Mouse (Mus musculus) gonadal fat pad, adult 2 months (tissue): ENCODE measurements around the gene Prr15l. TPM values are rescaled to one million over a fixed set of nuclear protein-coding genes. Genes with fewer than 3 reads are reported as not detected.

Source experiments
- DNase-seq: peaks from one replicate; pipeline ENCODE4 v3.0.0-alpha.2; 2012; ENCODE audit warnings: low read depth
- polyA plus RNA-seq: library from polyadenylated mRNA; depleted of rRNA; stranded (reverse); fragments of >200 nt; gene quantifications from 2 replicates; pipeline ENCODE4 v1.2.3, GENCODE M21; 2012

Gene Prr15l
- polyA plus RNA-seq, 1 experiment: 20.2 TPM

GRCm38 (mm10) chr11:96947849-96948248 is 19.9 kb downstream of the Prr15l start:
- no peak for DNase-seq

- DNase-seq: no peak
These were observed 22.9 kb downstream of the Prr15l start for GRCm38 (mm10) chr11:96950767-96951166.

DNA sequence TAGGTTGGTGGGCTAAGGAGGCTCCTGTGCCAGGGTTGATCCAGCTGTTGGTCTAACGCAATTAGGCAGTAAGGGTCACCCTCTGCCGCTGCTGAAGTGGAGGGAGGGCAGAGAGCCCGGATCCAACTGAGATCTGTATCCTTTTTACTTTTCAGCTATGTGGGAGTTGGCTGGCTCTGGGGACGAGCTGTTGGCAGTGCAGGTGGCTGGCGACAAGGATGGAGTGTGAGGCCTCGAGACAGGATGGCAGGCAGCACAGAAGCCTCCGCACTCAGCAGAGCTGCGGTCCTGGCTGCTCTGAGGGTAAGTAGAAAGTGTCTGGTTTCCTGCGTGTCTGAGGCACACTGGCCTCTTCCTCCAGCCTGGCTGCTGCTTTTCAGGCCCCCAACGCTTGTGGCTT is 24.5 kb downstream of the Prr15l start:
- DNase-seq: no peak

DNA sequence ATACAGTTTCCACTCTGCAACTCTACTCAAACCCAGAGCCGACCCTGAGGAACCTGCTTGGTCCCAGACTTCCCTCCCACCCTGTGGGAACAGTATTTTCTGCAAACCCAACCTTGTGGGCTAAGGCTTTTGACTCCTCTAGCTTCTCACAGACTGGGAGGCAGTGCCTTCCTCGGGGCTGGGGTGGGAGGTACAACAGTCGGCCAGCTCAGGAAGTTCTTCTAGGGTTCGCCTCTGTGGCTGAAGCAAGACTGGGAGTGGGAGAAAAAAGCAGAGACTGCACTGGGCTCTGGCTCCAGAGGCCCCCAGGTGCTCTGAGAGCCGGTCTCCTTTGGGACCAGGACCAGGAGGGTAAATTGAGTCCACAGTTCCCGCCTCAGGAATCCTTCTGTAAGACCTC is 25.0 kb downstream of the Prr15l start:
- no peak for DNase-seq

- DNase-seq: no peak
These were observed 27.2 kb downstream of the Prr15l start for GRCm38 (mm10) chr11:96955094-96955493.

DNA sequence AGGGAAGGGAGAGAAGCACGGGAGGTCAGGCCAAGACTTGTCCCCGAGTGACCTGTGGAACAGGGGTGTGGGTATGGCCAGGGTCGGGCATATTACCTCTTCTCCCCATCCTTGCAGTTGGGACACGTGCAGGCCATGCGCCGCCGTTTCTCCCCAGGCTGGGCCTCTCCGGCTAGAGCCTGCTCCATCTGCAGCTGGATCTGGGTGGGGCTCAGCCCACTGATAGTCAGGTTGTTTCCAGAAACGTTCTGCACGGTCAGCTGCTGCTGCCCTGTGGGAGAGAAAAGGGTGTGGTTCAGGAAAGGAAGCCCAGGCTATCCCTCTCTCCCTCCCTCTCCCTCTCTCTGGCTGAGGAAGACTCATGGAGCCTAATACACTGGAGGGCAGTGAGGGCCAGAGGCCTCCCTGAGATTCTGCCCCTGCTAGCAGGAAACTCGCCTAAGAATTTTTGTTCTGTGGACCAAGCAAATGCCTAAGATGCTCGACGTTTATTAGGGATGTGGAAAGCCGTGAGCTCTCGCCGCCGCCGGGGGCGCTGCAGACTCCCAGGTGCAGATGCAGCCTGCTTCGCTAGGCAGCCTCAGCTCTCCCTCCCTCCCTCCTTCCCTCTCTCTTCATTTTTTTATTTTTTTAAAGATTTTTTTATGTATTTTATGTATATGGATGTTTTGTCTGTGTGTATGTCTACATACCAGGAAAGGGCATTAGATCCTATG is 28.3 kb downstream of the Prr15l start:
- DNase-seq: no peak

GRCm38 (mm10) chr11:96957061-96957805 is 29.3 kb downstream of the Prr15l start:
- DNase-seq: no peak

- DNase-seq: no peak
These were observed 35.7 kb downstream of the Prr15l start for GRCm38 (mm10) chr11:96963580-96963979.

DNA sequence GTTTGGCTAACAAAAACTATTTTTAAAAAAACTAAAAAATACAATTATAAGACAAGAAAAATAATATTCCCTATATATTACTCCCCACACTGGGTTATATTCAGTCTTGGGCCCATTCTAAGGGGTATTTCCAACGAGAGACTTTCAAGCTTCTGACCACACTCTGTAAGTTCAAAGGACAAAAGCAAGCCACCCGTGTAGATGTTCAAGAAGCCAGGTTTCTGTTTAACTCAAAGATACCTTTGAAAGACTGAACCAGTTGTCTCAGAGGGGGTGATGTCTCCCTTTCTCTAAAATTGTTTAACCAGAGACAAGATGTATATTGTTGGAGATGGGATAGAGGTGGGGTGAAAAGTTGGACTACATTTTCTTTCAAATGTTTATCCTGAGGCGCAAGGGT is 38.3 kb downstream of the Prr15l start:
- no peak for DNase-seq

GRCm38 (mm10) chr11:96966914-96967543 is 39.1 kb downstream of the Prr15l start:
- DNase-seq: no peak

- DNase-seq: no peak
These were observed 39.8 kb downstream of the Prr15l start for GRCm38 (mm10) chr11:96967544-96968269.

DNA sequence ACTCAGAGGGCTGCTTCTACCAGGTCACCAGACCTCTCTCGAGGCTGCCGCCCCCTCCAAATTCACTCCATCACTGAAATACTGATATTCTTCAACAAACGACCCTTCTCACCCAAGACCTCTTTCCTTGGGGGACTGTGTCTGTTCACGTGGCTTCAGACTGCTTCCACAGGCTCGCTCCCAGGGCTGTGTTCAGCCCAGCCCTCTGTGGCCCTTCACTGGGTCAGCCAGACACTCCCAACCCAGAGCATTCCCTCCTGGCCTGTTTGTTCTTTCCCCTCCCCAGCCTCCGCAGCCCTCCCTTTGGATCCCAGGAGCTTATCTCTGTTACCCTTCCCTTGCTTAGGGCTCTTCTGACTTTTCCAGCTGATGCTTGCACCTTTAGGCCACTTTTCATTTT is 40.6 kb downstream of the Prr15l start:
- no peak for DNase-seq

- DNase-seq: no peak
These were observed 41.4 kb downstream of the Prr15l start for GRCm38 (mm10) chr11:96969280-96969722.

- DNase-seq: no peak
These were observed 41.8 kb downstream of the Prr15l start for GRCm38 (mm10) chr11:96969746-96970145.

DNA sequence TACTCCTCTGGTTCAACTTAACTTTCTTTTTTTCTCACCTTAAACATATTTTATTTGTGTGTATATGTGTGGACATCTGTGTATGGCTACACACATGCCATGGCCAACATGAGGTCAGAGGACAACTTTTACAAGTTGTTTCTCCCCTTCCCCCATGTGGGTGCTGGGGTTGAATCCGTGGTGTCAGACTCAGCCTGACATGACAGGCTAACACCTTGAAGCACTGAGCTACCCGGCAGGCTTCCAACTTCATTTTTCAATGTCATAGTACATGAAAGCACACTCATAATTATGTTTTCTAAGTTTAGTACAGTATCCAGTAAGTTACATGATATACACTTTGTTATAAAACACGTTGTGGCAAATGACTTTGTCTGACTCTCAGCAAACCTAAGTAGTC is 42.4 kb downstream of the Prr15l start:
- no peak for DNase-seq

DNA sequence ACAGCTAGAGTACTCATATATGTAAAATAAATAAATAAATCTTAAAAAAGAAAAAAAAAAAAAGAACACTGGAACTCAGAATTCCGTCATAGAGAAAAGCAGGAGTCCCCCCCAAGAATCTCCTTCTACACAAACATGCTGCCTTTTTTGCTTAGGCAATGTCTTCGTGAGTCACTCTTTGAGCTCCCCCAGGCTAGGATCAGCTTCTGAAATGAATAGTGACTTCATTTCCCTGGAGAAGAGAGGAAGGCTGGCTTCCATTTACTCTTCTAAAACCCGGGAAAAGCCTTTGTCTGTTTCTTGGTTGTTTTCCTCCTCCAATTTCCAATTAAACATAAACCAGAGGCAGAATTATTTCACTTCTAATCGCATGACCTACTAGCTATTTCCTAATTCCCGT is 45.0 kb downstream of the Prr15l start:
- DNase-seq: no peak

DNA sequence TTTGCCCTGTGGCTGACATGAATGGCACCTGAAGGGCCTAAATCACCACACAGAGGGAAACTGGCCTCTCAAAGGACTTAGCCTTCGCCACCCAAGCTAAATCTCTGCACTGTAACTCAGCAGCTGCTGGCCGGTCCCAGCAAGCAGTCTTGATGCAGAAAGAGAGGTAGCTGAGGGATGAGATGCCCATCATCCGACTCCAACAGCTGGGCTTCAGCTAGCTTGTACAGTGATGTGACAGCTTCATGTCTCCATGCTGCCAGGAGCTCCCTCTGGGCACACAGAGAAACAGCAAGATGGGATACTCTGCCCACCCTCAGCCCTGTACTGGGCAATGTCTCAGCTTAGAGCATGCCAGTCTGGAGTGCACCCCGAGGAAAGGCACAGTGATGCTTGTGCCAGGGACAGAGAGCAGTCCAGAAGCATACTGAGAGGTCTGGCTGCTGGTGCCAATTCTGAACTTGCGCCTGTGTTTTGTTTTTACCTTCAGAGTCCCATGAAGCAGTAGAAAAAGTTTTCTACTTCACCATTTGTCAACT is 45.6 kb downstream of the Prr15l start:
- no peak for DNase-seq

DNA sequence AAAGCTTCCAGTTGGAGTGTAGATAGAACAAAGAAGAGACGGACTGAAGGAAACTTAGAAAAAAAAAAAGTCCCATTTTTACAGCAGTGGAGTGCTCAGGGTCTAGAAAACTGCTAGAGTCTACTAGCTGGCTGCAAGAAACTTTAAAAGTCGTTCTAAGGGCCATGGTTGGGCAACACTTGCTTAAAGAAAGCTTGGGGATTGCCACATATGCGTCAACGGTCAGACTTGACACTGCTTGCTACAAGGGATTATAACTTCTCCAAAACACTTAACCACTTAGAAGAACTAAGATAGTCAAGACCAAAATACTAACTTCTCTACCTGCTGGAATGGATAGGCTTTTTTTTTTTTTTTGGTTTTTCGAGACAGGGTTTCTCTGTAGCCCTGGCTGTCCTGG is 46.9 kb downstream of the Prr15l start:
- DNase-seq: peak; percentile 84

DNA sequence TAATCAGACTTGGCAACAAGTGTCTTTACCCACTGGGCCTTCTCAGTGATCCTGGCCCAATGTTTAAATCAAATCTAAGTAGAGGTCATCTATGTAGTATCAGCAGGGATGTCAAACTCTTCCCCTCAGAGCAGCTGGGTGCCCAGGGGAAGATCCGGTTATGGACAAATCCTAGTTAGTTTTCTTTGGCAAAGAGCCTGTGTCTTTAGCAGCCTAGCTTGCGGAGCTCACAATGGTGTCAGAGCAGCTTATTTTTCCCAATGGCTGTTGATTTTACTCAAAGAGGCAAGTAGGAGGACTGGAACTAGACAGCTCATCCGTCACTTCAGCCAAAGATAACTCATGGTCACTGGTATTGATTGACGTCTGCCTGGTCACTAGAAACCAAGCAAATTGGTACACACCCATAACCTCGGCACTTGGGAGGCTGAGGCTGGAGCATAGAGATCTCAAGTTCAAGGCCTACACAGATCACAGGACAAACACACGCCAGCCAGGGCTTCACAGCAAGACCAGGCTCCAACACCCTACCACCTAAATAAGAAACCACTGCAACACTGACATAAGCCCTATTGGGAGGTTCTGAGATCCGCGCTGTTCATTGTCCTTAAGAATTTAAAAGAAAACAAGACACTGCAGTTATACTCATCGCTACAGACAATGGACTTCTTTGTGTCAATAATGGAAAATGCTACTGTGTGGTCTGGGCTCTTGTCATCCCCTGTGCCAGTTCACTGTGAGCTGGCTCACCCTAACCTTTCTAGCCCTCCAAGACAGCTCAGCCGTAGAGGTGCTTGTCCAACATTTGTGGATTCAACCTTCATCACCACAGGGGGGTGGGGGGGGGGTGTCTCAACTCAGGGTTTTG is 47.8 kb downstream of the Prr15l start:
- peak; percentile 98 for DNase-seq

GRCm38 (mm10) chr11:96976379-96976687 is 48.4 kb downstream of the Prr15l start:
- no peak for DNase-seq
